Mouse (Mus musculus) MEL (cell line): ENCODE results near the gene Rbbp6. TPM values are rescaled to one million over a fixed set of nuclear protein-coding genes. Genes with fewer than 3 reads are reported as not detected.

Experiments
- DNase-seq: peaks from one replicate; pipeline ENCODE4 v3.0.0; 2011; ENCODE audit warnings: low read depth, low spot score
- H3K27ac ChIP-seq: 2 replicates; pipeline ENCODE4 v1.5.1; 2012; ENCODE audit warnings: low read depth, mild to moderate bottlenecking, control low read depth, low read length, moderate library complexity; ENCODE audit not compliant: control insufficient read depth
- H3K27me3 ChIP-seq, 2 experiments: fragments of 150-350 bp in 1 of 2; sonication (generic) in 1 of 2; 2 replicates each; pipeline ENCODE4 v1.6.1; 2012; ENCODE audit warnings: low read length in 2 of 2, mild to moderate bottlenecking in 2 of 2, improper control_type of control experiment in 1 of 2, moderate library complexity in 1 of 2; ENCODE audit not compliant: insufficient read depth in 2 of 2, control insufficient read depth in 1 of 2
- H3K36me3 ChIP-seq, 2 experiments: 2 replicates each; pipeline ENCODE4 v1.6.1; 2012 to 2014; ENCODE audit warnings: low read length in 2 of 2, improper control_type of control experiment in 1 of 2, inconsistent platforms in 1 of 2, mild to moderate bottlenecking in 1 of 2; ENCODE audit not compliant: insufficient read depth in 2 of 2, control insufficient read depth in 1 of 2
- H3K4me1 ChIP-seq, 2 experiments: fragments of 150-350 bp in 1 of 2; sonication (generic) in 1 of 2; 2 replicates each; pipeline ENCODE4 v1.6.1; 2012; ENCODE audit warnings: low read length in 2 of 2, improper control_type of control experiment in 1 of 2, mild to moderate bottlenecking in 1 of 2; ENCODE audit not compliant: insufficient read depth in 2 of 2, control insufficient read depth in 1 of 2
- H3K4me3 ChIP-seq, 2 experiments: fragments of 150-350 bp in 1 of 2; sonication (generic) in 1 of 2; 2 replicates each; pipeline ENCODE4 v1.5.1; 2012; ENCODE audit warnings: low read depth in 2 of 2, low read length in 2 of 2, mild to moderate bottlenecking in 2 of 2, moderate library complexity in 2 of 2, control low read depth in 1 of 2, improper control_type of control experiment in 1 of 2; ENCODE audit not compliant: control insufficient read depth in 1 of 2, insufficient read depth in 1 of 2
- H3K79me2 ChIP-seq: 2 replicates; pipeline ENCODE4 v1.6.1; 2012; ENCODE audit warnings: mild to moderate bottlenecking, low read length, moderate library complexity; ENCODE audit not compliant: control insufficient read depth, poor library complexity, insufficient read depth
- H3K9ac ChIP-seq: 2 replicates; pipeline ENCODE4 v1.6.1; 2012; ENCODE audit warnings: low read depth, mild to moderate bottlenecking, control low read depth, low read length, moderate library complexity; ENCODE audit not compliant: control insufficient read depth, poor library complexity, severe bottlenecking
- H3K9me3 ChIP-seq: fragments of 150-350 bp; sonication (generic); replicated peaks from 2 replicates; pipeline ENCODE4 v1.6.1; 2012; ENCODE audit warnings: mild to moderate bottlenecking, low read length, improper control_type of control experiment, moderate library complexity; ENCODE audit not compliant: insufficient read depth
- BHLHE40 ChIP-seq: IDR thresholded peaks from 2 replicates; pipeline ENCODE4 v1.6.1; 2012; ENCODE audit warnings: low read depth, mild to moderate bottlenecking, inconsistent platforms, low read length, improper control_type of control experiment, borderline replicate concordance
- CHD1 ChIP-seq: IDR thresholded peaks from 2 replicates; pipeline ENCODE4 v1.6.1; 2012; ENCODE audit warnings: low read depth, mild to moderate bottlenecking, inconsistent platforms, low read length, improper control_type of control experiment
- CHD2 ChIP-seq: IDR thresholded peaks from 2 replicates; pipeline ENCODE4 v1.6.1; 2011; ENCODE audit warnings: low read length, improper control_type of control experiment
- CTCF ChIP-seq, 3 experiments: IDR thresholded peaks in 2 of 3; conservative IDR thresholded peaks in 1 of 3; 2 replicates each; pipeline ENCODE4 v1.5.1; 2011 to 2012; ENCODE audit warnings: low read length in 3 of 3, low read depth in 2 of 3, mild to moderate bottlenecking in 2 of 3, improper control_type of control experiment in 1 of 3, inconsistent platforms in 1 of 3, mixed read lengths in 1 of 3, moderate library complexity in 1 of 3; ENCODE audit not compliant: control insufficient read depth in 1 of 3, insufficient read depth in 1 of 3, poor library complexity in 1 of 3, severe bottlenecking in 1 of 3
- E2F4 ChIP-seq: IDR thresholded peaks from 2 replicates; pipeline ENCODE4 v1.6.1; 2011; ENCODE audit warnings: low read depth, low read length, improper control_type of control experiment, borderline replicate concordance
- ELF1 ChIP-seq: IDR thresholded peaks from 2 replicates; pipeline ENCODE4 v1.6.1; 2014; ENCODE audit warnings: low read depth, mild to moderate bottlenecking, inconsistent platforms, low read length, improper control_type of control experiment, moderate library complexity
- EP300 ChIP-seq, 2 experiments: IDR thresholded peaks; 2 replicates each; pipeline ENCODE4 v1.6.1; 2011; ENCODE audit warnings: improper control_type of control experiment in 2 of 2, low read length in 2 of 2, low read depth in 1 of 2, mild to moderate bottlenecking in 1 of 2
- ETS1 ChIP-seq: IDR thresholded peaks from 2 replicates; pipeline ENCODE4 v1.6.1; 2012; ENCODE audit warnings: low read depth, mild to moderate bottlenecking, inconsistent platforms, low read length, improper control_type of control experiment, moderate library complexity
- HCFC1 ChIP-seq: IDR thresholded peaks from 2 replicates; pipeline ENCODE4 v1.6.1; 2012; ENCODE audit warnings: low read depth, mild to moderate bottlenecking, inconsistent platforms, low read length, improper control_type of control experiment, moderate library complexity
- KAT2A ChIP-seq: conservative IDR thresholded peaks from 2 replicates; pipeline ENCODE4 v1.6.1; 2012; ENCODE audit warnings: low read depth, low read length, improper control_type of control experiment, inconsistent platforms
- MAFK ChIP-seq: IDR thresholded peaks from 2 replicates; pipeline ENCODE4 v1.6.1; 2011; ENCODE audit warnings: low read depth, mild to moderate bottlenecking, low read length, improper control_type of control experiment, borderline replicate concordance
- MAX ChIP-seq: IDR thresholded peaks from 2 replicates; pipeline ENCODE4 v1.6.1; 2011; ENCODE audit warnings: low read length, improper control_type of control experiment
- MEF2A ChIP-seq: IDR thresholded peaks from 2 replicates; pipeline ENCODE4 v1.6.1; 2014; ENCODE audit warnings: low read depth, mild to moderate bottlenecking, inconsistent platforms, low read length, improper control_type of control experiment; ENCODE audit not compliant: poor library complexity, insufficient replicate concordance, severe bottlenecking; ENCODE audit errors: extremely low read depth
- MXI1 ChIP-seq: IDR thresholded peaks from 2 replicates; pipeline ENCODE4 v1.6.1; 2011; ENCODE audit warnings: mild to moderate bottlenecking, low read depth, low read length, improper control_type of control experiment
- MYB ChIP-seq: IDR thresholded peaks from 2 replicates; pipeline ENCODE4 v1.6.1; 2011; ENCODE audit warnings: mild to moderate bottlenecking, low read depth, low read length, improper control_type of control experiment
- NELFE ChIP-seq: IDR thresholded peaks from 2 replicates; pipeline ENCODE4 v1.6.1; 2011; ENCODE audit warnings: low read depth, low read length, improper control_type of control experiment
- NRF1 ChIP-seq: IDR thresholded peaks from 2 replicates; pipeline ENCODE4 v1.6.1; 2014; ENCODE audit warnings: low read depth, mild to moderate bottlenecking, inconsistent platforms, low read length, improper control_type of control experiment, moderate library complexity; ENCODE audit not compliant: poor library complexity, insufficient read depth, severe bottlenecking
- POLR2A ChIP-seq, 2 experiments: IDR thresholded peaks; 2 replicates each; pipeline ENCODE4 v1.6.1; 2011 to 2012; ENCODE audit warnings: low read length in 2 of 2, mild to moderate bottlenecking in 2 of 2, control low read depth in 1 of 2, improper control_type of control experiment in 1 of 2, low read depth in 1 of 2, moderate library complexity in 1 of 2; ENCODE audit not compliant: control insufficient read depth in 1 of 2, insufficient read depth in 1 of 2, poor library complexity in 1 of 2
- POLR2AphosphoS2 ChIP-seq: IDR thresholded peaks from 2 replicates; pipeline ENCODE4 v1.6.1; 2011; ENCODE audit warnings: low read length, improper control_type of control experiment
- RCOR1 ChIP-seq: IDR thresholded peaks from 2 replicates; pipeline ENCODE4 v1.6.1; 2012; ENCODE audit warnings: low read depth, mild to moderate bottlenecking, inconsistent platforms, low read length, improper control_type of control experiment
- SIN3A ChIP-seq: IDR thresholded peaks from 2 replicates; pipeline ENCODE4 v1.6.1; 2012; ENCODE audit warnings: low read length, improper control_type of control experiment, inconsistent platforms
- SMC3 ChIP-seq: IDR thresholded peaks from 2 replicates; pipeline ENCODE4 v1.6.1; 2011; ENCODE audit warnings: low read depth, low read length, improper control_type of control experiment
- TBP ChIP-seq: IDR thresholded peaks from 2 replicates; pipeline ENCODE4 v1.8.0; 2011; ENCODE audit warnings: low read depth, low read length, improper control_type of control experiment
- TCF12 ChIP-seq: IDR thresholded peaks from 2 replicates; pipeline ENCODE4 v1.6.1; 2014; ENCODE audit warnings: low read depth, mild to moderate bottlenecking, inconsistent platforms, low read length, improper control_type of control experiment, moderate library complexity
- ZNF384 ChIP-seq: IDR thresholded peaks from 2 replicates; pipeline ENCODE4 v1.6.1; 2012; ENCODE audit warnings: low read depth, mild to moderate bottlenecking, inconsistent platforms, low read length, improper control_type of control experiment
- polyA plus RNA-seq, 2 experiments: library from polyadenylated mRNA; stranded (reverse) in 1 of 2; unstranded in 1 of 2; fragments of >175 nt in 1 of 2; fragments of >200 nt in 1 of 2; gene quantifications; 2 replicates each; pipeline versions ENCODE4 v1.2.1 to v1.2.4; 2012; ENCODE audit warnings: low replicate concordance in 2 of 2, low read depth in 1 of 2; ENCODE audit not compliant: insufficient read length in 2 of 2, insufficient read depth in 1 of 2, missing spikeins in 1 of 2
- total RNA-seq: library from RNA; depleted of rRNA; stranded (reverse); fragments of 300-350 nt; gene quantifications from 2 replicates; pipeline ENCODE4 v1.2.3, GENCODE M21; 2012

Gene Rbbp6
- total and polyA plus RNA-seq, 3 experiments = 22.7 to 70.6 TPM; not detected in 1

DNA sequence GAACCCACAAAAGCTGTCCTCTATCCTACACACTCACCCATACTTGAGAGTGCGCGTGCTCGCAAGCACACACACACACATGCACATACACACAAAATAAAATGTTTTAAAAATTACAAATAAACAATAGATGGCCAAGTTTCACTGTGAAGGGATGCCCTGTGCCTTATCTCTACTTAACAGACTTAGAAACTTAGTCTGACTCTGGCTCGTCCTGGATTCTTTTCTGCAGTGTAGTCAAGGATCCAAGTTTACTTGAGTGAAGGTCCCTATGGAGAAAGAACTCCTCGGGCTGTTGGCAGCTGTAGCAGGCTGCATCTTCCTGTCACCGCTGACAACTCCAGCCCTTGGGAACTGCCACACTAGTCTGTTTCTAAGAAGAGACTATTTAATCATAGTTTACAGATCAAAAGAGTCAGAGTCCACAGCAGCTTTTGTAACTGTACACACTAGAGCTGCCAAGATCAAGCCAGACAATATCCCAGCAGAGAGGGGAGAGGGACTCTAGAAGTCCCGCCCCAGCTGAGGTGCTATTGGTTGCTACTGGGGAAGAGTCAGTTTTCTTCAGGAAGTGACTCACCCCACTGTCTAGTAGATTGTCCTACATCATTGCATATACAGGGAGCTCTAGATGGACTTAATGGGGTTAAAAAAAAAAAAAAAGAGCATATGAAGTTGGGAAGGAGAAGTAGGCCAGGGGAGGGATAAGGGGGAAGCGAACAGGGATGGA, 10.1 kb upstream of the Rbbp6 start (continued):
- TF ChIP-seq CHD1 (no peak; the same call in 1 of the 2 replicates), KAT2A (no peak; the same call in 1 of the 2 replicates), SIN3A (peak; percentile 48)

- peaks cover 8 to 11% of the 10 kb centered on the region in 2 experiments for H3K4me1 ChIP-seq
- H3K27me3 ChIP-seq = no peaks in the 10 kb centered on the region
- peak overlapping the region; percentile 74 to 84 for H3K4me3 ChIP-seq
- peaks cover 38% of the 10 kb centered on the region for H3K79me2 ChIP-seq
- H3K36me3 ChIP-seq = peaks cover 2 to 20% of the 10 kb centered on the region in 2 experiments; a peak in 2 of 4 replicates
- DNase-seq = peak; percentile 71
- H3K9ac ChIP-seq = peak overlapping the region; percentile 92
- no peaks in the 10 kb centered on the region for H3K9me3 ChIP-seq
- peak in 1 of 3 experiments; percentile 31; a peak in 2 of 6 replicates for TF ChIP-seq CTCF (IDR thresholded peaks at IDR 0.05 in 2 of 3, conservative IDR thresholded peaks at IDR 0.05 in 1 of 3; ENCODE audit: control insufficient read depth in 1 of 3, insufficient read depth in 1 of 3, low read depth in 2 of 3, low read length in 3 of 3, poor library complexity in 1 of 3, severe bottlenecking in 1 of 3)
- TF ChIP-seq TBP = peak; percentile 30; the same call in 1 of the 2 replicates
- no peak for TF ChIP-seq MAX
- TF ChIP-seq ELF1 = 0 out of 2 replicates have a peak, but pooled peaks have one; percentile 13
- peak; percentile 28; the same call in 1 of the 2 replicates for TF ChIP-seq SMC3
- H3K27ac ChIP-seq = peak overlapping the region; percentile 79
Measured at GRCm38 (mm10) chr7:122968751-122969150, 3.3 kb downstream of the Rbbp6 start.

DNA sequence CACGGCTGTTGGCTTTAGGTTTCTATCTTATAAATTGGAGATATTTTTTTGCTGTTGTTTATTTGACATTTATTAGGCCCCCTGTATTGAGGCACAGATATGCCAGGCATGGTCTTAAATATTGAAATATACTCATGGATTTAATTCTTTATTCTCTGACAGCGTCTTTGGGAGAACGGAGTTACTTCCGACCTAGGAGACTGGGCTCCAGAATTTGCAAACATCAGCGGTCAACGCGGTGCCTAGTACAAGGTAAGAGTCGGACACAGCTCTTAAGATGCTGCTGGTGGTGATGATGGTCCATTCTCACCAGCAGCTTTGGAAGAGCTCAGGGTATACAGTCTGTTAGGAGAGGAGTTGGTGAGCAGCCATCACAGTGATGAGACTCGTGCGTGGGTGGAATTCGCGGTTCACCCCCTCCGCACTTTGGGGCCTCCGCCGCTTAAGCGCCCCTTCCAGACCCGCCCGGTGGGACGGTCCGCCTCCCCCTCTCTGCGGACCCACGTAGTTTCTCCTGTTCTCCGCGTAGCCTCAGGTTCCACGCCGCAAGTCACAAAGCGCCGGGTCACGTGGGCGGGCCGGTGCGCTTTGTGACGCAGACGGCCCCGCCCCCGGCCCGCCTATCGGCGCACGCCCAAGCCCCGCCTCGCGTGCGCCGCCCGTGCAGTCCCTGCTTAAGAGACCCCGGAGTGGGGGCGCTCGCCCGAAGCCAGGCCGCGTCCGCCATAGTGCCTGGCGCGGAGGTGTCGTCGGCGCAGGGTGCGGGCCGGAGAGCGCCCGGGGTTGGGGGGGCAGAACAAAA, 3.9 kb downstream of the Rbbp6 start:
- peak overlapping the region; percentile 79 for H3K27ac ChIP-seq
- TF ChIP-seq HCFC1 (peak; percentile 77), TCF12 (peak; percentile 70), MAX (peak; percentile 94), E2F4 (no peak), ETS1 (peak; percentile 54; the same call in 1 of the 2 replicates), BHLHE40 (peak; percentile 78; the same call in 1 of the 2 replicates), ZNF384 (0 out of 2 replicates have a peak, but pooled peaks have one; percentile 33), POLR2A (IDR thresholded peaks at IDR 0.05; ENCODE audit: control insufficient read depth in 1 of 2, insufficient read depth in 1 of 2, low read depth in 1 of 2, low read length in 2 of 2, poor library complexity in 1 of 2) (peak; percentile 73 to 85; a peak in 3 of 4 replicates), NELFE (peak; percentile 88), MYB (no peak), MXI1 (peak; percentile 92), MEF2A (no peak), NRF1 (peak; percentile 64), EP300 (IDR thresholded peaks at IDR 0.05; ENCODE audit: low read depth in 1 of 2, low read length in 2 of 2) (peak in 1 of 2 experiments; percentile 43; a peak in 2 of 4 replicates), ELF1 (peak; percentile 27; the same call in 1 of the 2 replicates), RCOR1 (no peak), MAFK (no peak), POLR2AphosphoS2 (peak; percentile 88), CHD2 (no peak), CTCF (IDR thresholded peaks at IDR 0.05 in 2 of 3, conservative IDR thresholded peaks at IDR 0.05 in 1 of 3; ENCODE audit: control insufficient read depth in 1 of 3, insufficient read depth in 1 of 3, low read depth in 2 of 3, low read length in 3 of 3, poor library complexity in 1 of 3, severe bottlenecking in 1 of 3) (peak in 2 of 3 experiments; percentile 47 to 60; a peak in 4 of 6 replicates), TBP (peak; percentile 50)

More for the DNA sequence above, 3.9 kb downstream of the Rbbp6 start:
- DNase-seq = peak; percentile 96
- Histone ChIP-seq H3K9ac (peak overlapping the region; percentile 100), H3K4me3 (peak overlapping the region; percentile 84 to 95), H3K36me3 (peaks cover 4 to 26% of the 10 kb centered on the region in 2 experiments; a peak in 3 of 4 replicates), H3K79me2 (peaks cover 42% of the 10 kb centered on the region), H3K27me3 (no peaks in the 10 kb centered on the region), H3K4me1 (peaks cover 11% of the 10 kb centered on the region in 2 experiments), H3K9me3 (no peaks in the 10 kb centered on the region)
